Mouse (Mus musculus) stomach, postnatal 0 days (tissue): ENCODE results near the gene Gabbr1.

Experiments used
- CTCF ChIP-seq: IDR thresholded peaks from 2 replicates; pipeline ENCODE4 v1.5.1; 2016; ENCODE audit warnings: antibody characterized with exemption, low read depth, mild to moderate bottlenecking, moderate library complexity
- EP300 ChIP-seq: optimal IDR thresholded peaks from 2 replicates; pipeline ENCODE3; 2016; ENCODE audit warnings: antibody characterized with exemption

DNA sequence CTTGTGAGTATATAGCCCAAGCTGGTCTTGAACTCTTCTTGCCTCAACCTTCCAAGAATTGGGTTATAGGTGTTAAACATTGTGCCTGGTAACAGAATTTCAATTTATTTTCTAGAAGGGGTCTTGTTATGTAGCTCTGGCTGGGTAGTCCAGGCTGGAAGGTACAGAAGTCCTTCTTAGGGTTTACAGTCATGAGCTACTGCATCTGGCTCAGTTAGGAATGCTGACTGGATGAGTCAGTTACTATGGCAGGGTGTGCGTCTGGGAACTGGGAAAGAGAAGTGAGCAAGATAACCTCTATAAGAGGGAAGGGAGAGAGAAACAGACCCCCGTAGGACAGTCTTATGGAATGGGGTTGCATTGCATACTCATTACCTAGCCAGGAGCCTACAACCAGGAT is 30.0 kb downstream of the Gabbr1 start:
- TF ChIP-seq EP300 (no peak), CTCF (no peak)
